Mouse (Mus musculus) midbrain, postnatal 0 days (tissue): ENCODE measurements around the gene Ntrk1. TPM values are rescaled to one million over a fixed set of nuclear protein-coding genes. Genes with fewer than 3 reads are reported as not detected.
A peak's percentile ranks its signal among the peaks of the same experiment; 100 is the strongest.

ENCODE experiments used
- ATAC-seq: fragments of 200-750 bp; cut with Nextera tagmentation; 2 replicates; pipeline ENCODE4 v1.8.0; 2017; ENCODE audit warnings: moderate number of reproducible peaks, mild to moderate bottlenecking, moderate TSS enrichment, moderate library complexity; ENCODE audit not compliant: low FRiP score
- DNase-seq: peaks from one replicate; pipeline ENCODE4 v3.0.0-alpha.2; 2015; ENCODE audit warnings: low spot score
- H3K27ac ChIP-seq: fragments of 300-500 bp; sonication (generic); 2 replicates; pipeline ENCODE4 v1.5.1; 2014; ENCODE audit warnings: low read depth, mild to moderate bottlenecking, low read length, mixed read lengths
- H3K27me3 ChIP-seq: fragments of 300-500 bp; sonication (generic); 2 replicates; pipeline ENCODE4 v1.6.1; 2014; ENCODE audit warnings: low read length, control low read depth, mixed read lengths; ENCODE audit not compliant: insufficient read depth
- H3K36me3 ChIP-seq: fragments of 300-500 bp; sonication (generic); 2 replicates; pipeline ENCODE4 v1.6.1; 2014; ENCODE audit warnings: low read length, control low read depth, mixed read lengths; ENCODE audit not compliant: insufficient read depth
- H3K4me1 ChIP-seq: fragments of 300-500 bp; sonication (generic); 2 replicates; pipeline ENCODE4 v1.6.1; 2014; ENCODE audit warnings: mild to moderate bottlenecking, control low read depth, antibody characterized with exemption, low read length, mixed read lengths; ENCODE audit not compliant: insufficient read depth
- H3K4me2 ChIP-seq: fragments of 300-500 bp; sonication (generic); 2 replicates; pipeline ENCODE4 v1.6.1; 2014; ENCODE audit warnings: low read depth, mild to moderate bottlenecking, low read length, mixed read lengths; ENCODE audit not compliant: poor library complexity, severe bottlenecking
- H3K4me3 ChIP-seq: fragments of 300-500 bp; sonication (generic); 2 replicates; pipeline ENCODE4 v1.5.1; 2014; ENCODE audit warnings: low read depth, mild to moderate bottlenecking, low read length, moderate library complexity
- H3K9ac ChIP-seq: fragments of 300-500 bp; sonication (generic); replicated peaks from 2 replicates; pipeline ENCODE4 v1.6.1; 2014; ENCODE audit warnings: mild to moderate bottlenecking, low read length, moderate library complexity, mixed read lengths; ENCODE audit not compliant: poor library complexity, severe bottlenecking
- H3K9me3 ChIP-seq: fragments of 300-500 bp; sonication (generic); 2 replicates; pipeline ENCODE4 v1.6.1; 2016; ENCODE audit warnings: low read length, control low read depth
- CTCF ChIP-seq: IDR thresholded peaks from 2 replicates; pipeline ENCODE4 v1.5.1; 2016; ENCODE audit warnings: antibody characterized with exemption, mild to moderate bottlenecking
- WGBS: fragments of 180-500 bp; shearing (Covaris S2); extraction: QIAGEN DNeasy Blood & Tissue Kit; methylation state at CpG from one replicate; pipeline ENCODE4 v1.1.7; 2014; 5-methylcytosine and 5-hydroxymethylcytosine counted together
- polyA plus RNA-seq: library from polyadenylated mRNA; unstranded; fragments of >200 nt; fragmentation: Nextera tagmentation; extraction: Ambion mirVana; gene quantifications from 2 replicates; pipeline ENCODE4 v1.2.1, GENCODE M21; 2015
- total RNA-seq: library from RNA; depleted of rRNA; stranded (reverse); fragments of >200 nt; gene quantifications from 2 replicates; pipeline ENCODE4 v1.2.3, GENCODE M21; 2014; rRNA removed

The Ntrk1 gene
- total RNA-seq (1.1 and 2.4 TPM in 2 replicates), polyA plus RNA-seq (1.7 and 1.8 TPM in 2 replicates)

DNA sequence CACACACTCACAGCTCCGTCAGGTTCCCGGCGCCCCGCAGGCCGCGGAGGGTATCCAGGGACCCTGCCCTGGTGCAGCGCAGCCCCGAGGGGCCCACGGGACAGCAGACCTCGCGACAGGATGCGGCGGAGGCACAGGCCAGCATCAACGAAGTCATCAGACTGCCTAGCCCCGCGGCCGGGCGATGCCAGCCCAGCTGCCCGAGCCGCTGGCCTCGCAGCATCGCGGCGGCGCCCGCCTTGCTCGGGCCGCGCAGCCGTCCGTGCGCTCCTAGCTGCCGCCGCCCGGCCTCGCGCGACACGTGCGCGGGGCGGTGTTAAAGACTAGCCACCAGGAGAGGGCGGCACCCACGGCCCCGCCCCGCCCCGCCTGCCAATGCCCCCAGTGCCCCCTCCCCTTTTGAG, at the start of gene Ntrk1:
Gene Ntrk1 (minus strand): TSS at position 241 of the 404 bp plus-strand sequence.
- H3K4me1 ChIP-seq = 0 out of 2 replicates have a peak, but pooled peaks cover 4% of the 10 kb centered on the region
- no peaks in the 10 kb centered on the region for H3K36me3 ChIP-seq
- no peak within 1 kb of the TSS for H3K27ac ChIP-seq
- under 1% methylated on average over 40 of the region's 47 CpGs for WGBS
- peak within 1 kb of the TSS; percentile 29; the same call in 1 of the 2 replicates for H3K9ac ChIP-seq
- peaks cover 75% of the 10 kb centered on the region for H3K27me3 ChIP-seq
- no peaks in the 10 kb centered on the region for H3K9me3 ChIP-seq
- ATAC-seq (peak; percentile 44; the same call in 1 of the 2 replicates), DNase-seq (no peak)
- H3K4me3 ChIP-seq = peak within 1 kb of the TSS; percentile 28
- H3K4me2 ChIP-seq = peak within 1 kb of the TSS; percentile 43
- TF ChIP-seq CTCF = no peak

DNA sequence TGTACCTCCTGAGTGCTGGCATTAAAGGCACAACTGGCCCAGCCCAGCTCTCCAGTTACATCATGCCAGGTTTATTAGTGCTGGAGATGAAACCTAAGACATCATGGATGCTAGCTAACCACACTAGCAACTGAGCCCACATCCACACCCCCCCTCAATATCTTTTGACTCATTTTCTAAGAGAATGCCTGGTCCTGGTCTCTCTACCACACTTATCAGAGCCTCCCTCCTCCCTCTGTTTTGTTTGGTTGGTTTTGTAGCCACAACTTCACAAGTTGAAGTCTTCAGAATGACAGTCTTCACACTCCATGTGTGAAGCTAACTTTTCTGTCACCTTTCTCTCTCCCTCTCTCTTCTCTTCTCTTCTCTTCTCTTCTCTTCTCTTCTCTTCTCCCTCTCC, 45.9 kb upstream of the Ntrk1 start:
- no peaks in the 10 kb centered on the region for H3K4me1 ChIP-seq
- no peaks in the 10 kb centered on the region for H3K9me3 ChIP-seq
- no peak for TF ChIP-seq CTCF
- ATAC-seq = no peak
- no peak overlapping the region for H3K9ac ChIP-seq
- no peak for DNase-seq
- no peak overlapping the region for H3K4me3 ChIP-seq
- no peak overlapping the region for H3K27ac ChIP-seq
- H3K27me3 ChIP-seq = no peaks in the 10 kb centered on the region
- H3K36me3 ChIP-seq = no peaks in the 10 kb centered on the region
- H3K4me2 ChIP-seq = no peak overlapping the region

DNA sequence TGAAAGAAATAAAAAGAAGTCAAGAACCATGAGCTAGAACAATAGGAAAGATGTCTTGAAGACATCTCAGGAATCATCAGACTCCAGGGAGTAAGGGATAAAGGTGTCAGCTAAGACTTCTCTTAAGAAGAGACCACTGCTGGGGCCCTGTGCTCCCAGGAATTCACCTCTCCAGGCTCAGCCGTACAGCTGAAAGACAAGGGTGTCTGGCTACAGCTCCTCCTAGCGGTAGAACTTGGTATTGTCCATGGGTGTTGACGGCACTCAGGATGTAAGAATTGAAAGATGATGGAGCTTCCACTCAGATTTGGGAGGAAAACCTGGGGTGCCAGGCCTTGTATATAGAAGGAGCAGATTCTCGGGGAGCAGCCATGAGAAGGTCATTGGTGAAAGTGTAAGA, 43.7 kb upstream of the Ntrk1 start:
- Histone ChIP-seq H3K4me3 (no peak overlapping the region), H3K9ac (no peak overlapping the region), H3K36me3 (no peaks in the 10 kb centered on the region), H3K9me3 (no peaks in the 10 kb centered on the region), H3K27me3 (no peaks in the 10 kb centered on the region), H3K4me1 (no peaks in the 10 kb centered on the region), H3K4me2 (no peak overlapping the region), H3K27ac (no peak overlapping the region)
- no peak for ATAC-seq
- TF ChIP-seq CTCF = peak; percentile 89
- DNase-seq = peak; percentile 70
- WGBS = 4% methylated on average over 4 of the region's 4 CpGs

DNA sequence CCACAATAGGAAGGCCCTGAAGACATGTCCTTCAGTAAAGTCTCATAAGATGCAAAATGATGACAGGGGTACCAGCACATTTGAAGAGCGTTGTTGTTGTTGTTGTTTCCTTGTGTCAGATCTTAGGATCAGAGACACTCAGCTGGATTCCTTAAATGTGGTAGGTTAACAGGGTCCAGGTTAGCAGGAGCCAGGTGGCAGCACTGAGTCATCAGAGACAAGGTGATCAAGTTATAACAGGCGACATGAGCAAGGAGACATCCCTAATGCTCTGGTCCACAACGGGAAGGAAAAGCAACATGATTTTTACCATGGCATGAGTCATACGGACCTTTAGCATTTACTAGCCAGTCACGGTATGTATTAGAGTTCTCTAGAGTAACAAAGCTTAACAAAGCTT, 38.5 kb upstream of the Ntrk1 start:
- H3K4me2 ChIP-seq = no peak overlapping the region
- no peaks in the 10 kb centered on the region for H3K4me1 ChIP-seq
- no peak overlapping the region for H3K27ac ChIP-seq
- H3K9me3 ChIP-seq = no peaks in the 10 kb centered on the region
- no peak overlapping the region for H3K9ac ChIP-seq
- no peaks in the 10 kb centered on the region for H3K36me3 ChIP-seq
- ATAC-seq (no peak), DNase-seq (no peak)
- no peak overlapping the region for H3K4me3 ChIP-seq
- H3K27me3 ChIP-seq = no peaks in the 10 kb centered on the region
- peak; percentile 40 for TF ChIP-seq CTCF
- WGBS = 72% methylated on average over 5 of the region's 5 CpGs

DNA sequence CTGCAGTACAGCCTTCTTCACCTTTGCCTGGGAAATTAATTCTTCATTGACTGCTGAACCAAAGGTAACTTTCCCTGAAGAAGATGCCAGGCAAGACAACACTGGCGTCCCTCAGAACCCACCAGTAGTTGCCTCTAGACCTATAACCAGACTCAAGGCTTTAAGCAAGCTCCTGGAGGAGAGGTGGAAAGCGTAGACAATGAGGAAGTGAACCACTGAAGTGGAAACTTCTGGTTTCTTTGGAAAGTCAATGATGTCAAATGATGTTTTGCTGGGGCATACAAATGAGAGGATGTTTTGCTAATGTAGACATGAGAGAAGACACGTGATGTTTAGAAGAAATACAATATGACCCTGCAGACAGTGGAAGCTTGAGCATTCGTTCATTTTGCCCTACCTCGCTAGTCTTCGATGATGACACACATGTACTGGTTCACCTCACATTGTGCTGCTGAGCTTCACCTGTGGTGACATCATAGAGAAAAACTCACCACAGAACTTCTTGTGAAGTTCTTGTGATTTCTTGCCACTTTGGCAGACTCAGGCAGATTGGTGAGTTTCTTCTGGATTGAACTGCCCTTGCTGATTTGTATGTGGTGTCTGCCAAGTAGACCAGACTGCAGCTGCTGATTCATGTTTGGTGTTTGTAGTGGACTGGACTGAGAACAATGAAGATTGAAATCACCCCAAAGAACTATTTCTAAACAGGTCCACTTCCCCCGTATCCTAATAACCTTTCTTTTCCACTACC, 37.3 kb upstream of the Ntrk1 start:
- no peaks in the 10 kb centered on the region for H3K9me3 ChIP-seq
- no peaks in the 10 kb centered on the region for H3K36me3 ChIP-seq
- H3K27ac ChIP-seq = no peak overlapping the region
- H3K4me3 ChIP-seq = no peak overlapping the region
- H3K4me1 ChIP-seq = no peaks in the 10 kb centered on the region
- TF ChIP-seq CTCF = no peak
- H3K9ac ChIP-seq = no peak overlapping the region
- H3K4me2 ChIP-seq = no peak overlapping the region
- 82% methylated on average over 7 of the region's 7 CpGs for WGBS
- ATAC-seq (no peak), DNase-seq (no peak)
- H3K27me3 ChIP-seq = no peaks in the 10 kb centered on the region

DNA sequence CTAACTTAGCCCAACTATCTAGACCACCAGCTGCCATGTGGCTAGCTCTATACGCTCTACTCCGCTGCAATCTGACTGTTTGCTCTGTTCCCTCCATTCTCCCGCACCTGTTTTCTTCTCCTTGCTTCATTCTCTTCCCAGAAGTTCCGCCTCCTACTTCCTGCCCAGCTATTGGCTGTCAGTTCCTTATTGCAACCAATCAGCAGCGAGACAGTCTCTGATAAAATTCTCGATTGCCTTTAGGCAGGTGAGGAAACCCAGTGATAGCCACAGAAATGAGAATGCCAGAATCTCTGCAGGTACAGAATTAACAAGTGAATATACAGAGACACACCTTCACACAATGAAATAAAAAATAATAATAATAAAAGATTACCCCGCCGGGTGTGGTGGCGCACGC, 34.1 kb upstream of the Ntrk1 start:
- H3K27ac ChIP-seq = no peak overlapping the region
- no peak overlapping the region for H3K4me3 ChIP-seq
- H3K27me3 ChIP-seq = no peaks in the 10 kb centered on the region
- H3K9me3 ChIP-seq = no peaks in the 10 kb centered on the region
- H3K9ac ChIP-seq = no peak overlapping the region
- no peak for DNase-seq
- 61% methylated on average over 10 of the region's 10 CpGs for WGBS
- no peaks in the 10 kb centered on the region for H3K36me3 ChIP-seq
- no peak for TF ChIP-seq CTCF
- ATAC-seq = no peak
- H3K4me1 ChIP-seq = no peaks in the 10 kb centered on the region
- no peak overlapping the region for H3K4me2 ChIP-seq
